Mouse (Mus musculus) left cerebral cortex, adult 18-20 months (tissue): ENCODE measurements around the gene Prss34. TPM values are rescaled to one million over a fixed set of nuclear protein-coding genes. Genes with fewer than 3 reads are reported as not detected.

Source experiments
- DNase-seq, 2 experiments: peaks; one replicate each; pipeline ENCODE4 v3.0.0; 2021 to 2022; ENCODE audit warnings: low spot score in 2 of 2, mixed read lengths in 1 of 2
- total RNA-seq, 2 experiments: library from RNA; stranded (reverse); gene quantifications; 2 replicates each; pipeline ENCODE4 v1.2.3; 2021

The Prss34 gene
- total RNA-seq, 2 experiments from 2014 or later: not detected

- DNase-seq: no peak
Observed at GRCm38 (mm10) chr17:25308346-25308745, 10.2 kb downstream of the Prss34 start, which contains the start of gene Prss28. Prss28 (plus strand) TSS chr17:25308646.

- no peak for DNase-seq
Observed at GRCm38 (mm10) chr17:25318354-25318753, 20.2 kb downstream of the Prss34 start, which contains the start of gene Prss29. Prss29 (plus strand) TSS chr17:25318654.

- no peak for DNase-seq
Observed at GRCm38 (mm10) chr17:25320819-25321218, 22.6 kb downstream of the Prss34 start.

GRCm38 (mm10) chr17:25322930-25323329 is 24.7 kb downstream of the Prss34 start:
- DNase-seq: no peak

- DNase-seq: no peak
Observed at GRCm38 (mm10) chr17:25332321-25332720, 34.1 kb downstream of the Prss34 start.

GRCm38 (mm10) chr17:25333943-25334342 is 35.7 kb downstream of the Prss34 start:
- DNase-seq: peak; percentile 63 to 71

- DNase-seq: no peak
Observed at GRCm38 (mm10) chr17:25338218-25338617, 40.0 kb downstream of the Prss34 start.

GRCm38 (mm10) chr17:25340003-25340402 is 41.8 kb downstream of the Prss34 start:
- no peak for DNase-seq

GRCm38 (mm10) chr17:25341490-25341889 is 43.3 kb downstream of the Prss34 start:
- no peak for DNase-seq

- DNase-seq: no peak
Observed at GRCm38 (mm10) chr17:25345462-25345861, 47.3 kb downstream of the Prss34 start, which contains the start of gene Tpsab1. Tpsab1 (minus strand) TSS chr17:25345562.

Other genes with a start within 250 kb of the Prss34 start
- gene Tmem204, start 214.8 kb upstream of the Prss34 start, total RNA-seq: 1 to 10 TPM; 8.9 to 9.4 TPM
- 10 to 100 TPM; 28.4 to 34.4 TPM for gene Telo2, start 182.4 kb upstream of the Prss34 start, total RNA-seq
- under 1 TPM; 0.54 to 0.67 TPM for gene Ptx4, start 177.6 kb upstream of the Prss34 start, total RNA-seq
- 10 to 100 TPM; 46.9 to 47.0 TPM for gene Clcn7, start 165.0 kb upstream of the Prss34 start, total RNA-seq
- gene Ccdc154, start 135.9 kb upstream of the Prss34 start, total RNA-seq: not detected
- not detected for gene Gm38655, start 122.9 kb upstream of the Prss34 start, total RNA-seq
- 10 to 100 TPM; 17.8 to 20.5 TPM for gene BC003965, start 113.8 kb upstream of the Prss34 start, total RNA-seq
- 10 to 100 TPM; 34.2 to 41.3 TPM for gene Unkl, start 110.0 kb upstream of the Prss34 start, total RNA-seq
- gene Gnptg, start 58.3 kb upstream of the Prss34 start, total RNA-seq: 10 to 100 TPM; 74.7 to 77.3 TPM
- gene Tsr3, start 58.2 kb upstream of the Prss34 start, total RNA-seq: 10 to 100 TPM; 21.0 to 24.3 TPM
- 10 to 100 TPM; 17.5 to 18.7 TPM for gene Baiap3, start 42.0 kb upstream of the Prss34 start, total RNA-seq
- gene Ube2i, start 23.8 kb upstream of the Prss34 start, total RNA-seq: 100 to 1,000 TPM; 218 to 227 TPM
- not detected for gene Prss28, start 10.3 kb downstream of the Prss34 start, total RNA-seq
- gene Prss29, start 20.3 kb downstream of the Prss34 start, total RNA-seq: not detected
- gene Tpsab1, start 47.2 kb downstream of the Prss34 start, total RNA-seq: not detected
- not detected for gene Tpsb2, start 67.9 kb downstream of the Prss34 start, total RNA-seq
- not detected for gene Tpsg1, start 70.9 kb downstream of the Prss34 start, total RNA-seq
- gene Cacna1h, start 135.4 kb downstream of the Prss34 start, total RNA-seq: 10 to 100 TPM; 39.6 to 43.7 TPM
- gene Tekt4, start 156.2 kb downstream of the Prss34 start, total RNA-seq: 1 to 10 TPM in 1 of 2 experiments, under 1 TPM in 1; 0.49 to 1.2 TPM
- 1 to 10 TPM in 1 of 2 experiments, under 1 TPM in 1; 0.75 to 1.1 TPM for gene Sstr5, start 198.9 kb downstream of the Prss34 start, total RNA-seq